Mouse (Mus musculus) neural tube, embryonic 10.5 days (tissue): ENCODE measurements around the gene Oard1.

Source experiments
- DNase-seq: peaks from one replicate; pipeline ENCODE4 v3.0.0-alpha.2; 2017; ENCODE audit warnings: low spot score; ENCODE audit errors: extremely low spot score

The Oard1 gene

GRCm38 (mm10) chr17:48407910-48408525, 1.8 kb upstream of the Oard1 start:
- no peak for DNase-seq

DNA sequence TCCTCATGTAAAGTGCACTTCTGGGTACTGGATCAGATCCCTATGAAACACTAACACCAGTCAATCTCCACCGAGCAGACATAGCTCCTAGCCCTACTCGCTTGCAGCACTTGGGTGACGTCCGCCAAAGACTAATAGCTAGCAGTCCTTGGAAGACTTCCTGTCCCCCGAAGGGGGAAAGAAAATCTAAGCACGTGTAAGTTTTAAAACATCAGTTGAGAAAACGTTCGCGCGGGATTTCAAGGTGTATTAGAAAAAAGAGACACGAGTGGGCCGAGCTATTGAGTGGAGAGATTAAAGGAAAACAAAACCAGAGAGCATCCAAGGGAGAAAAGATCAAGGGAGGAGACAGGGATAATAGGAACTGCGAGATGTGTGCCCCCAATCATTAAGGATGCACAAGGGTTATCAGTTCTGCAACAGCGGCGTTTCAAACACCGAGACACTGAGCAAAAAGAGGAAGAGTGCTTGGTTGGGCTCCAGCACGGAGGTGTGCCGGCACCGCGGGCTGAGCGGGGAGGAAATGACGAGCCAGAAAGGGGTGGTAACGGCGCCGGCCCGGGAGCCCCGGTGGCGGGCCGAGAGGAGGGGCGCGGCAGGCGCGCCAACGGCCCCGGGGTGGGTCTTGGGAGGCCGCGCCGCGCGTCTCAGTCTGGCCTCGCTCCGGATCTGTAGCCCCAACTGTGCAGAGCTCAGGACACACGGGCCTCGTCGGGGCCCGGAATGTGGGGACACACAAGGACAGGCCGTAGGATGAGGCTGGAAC, 1.1 kb upstream of the Oard1 start:
- DNase-seq, result peak; percentile 73

- DNase-seq, result no peak
Observed at GRCm38 (mm10) chr17:48410299-48410785, 528 bp downstream of the Oard1 start.

- DNase-seq, result no peak
Observed at GRCm38 (mm10) chr17:48411241-48411640, 1.4 kb downstream of the Oard1 start.

GRCm38 (mm10) chr17:48416011-48416410, 6.2 kb downstream of the Oard1 start:
- no peak for DNase-seq

- DNase-seq, result peak; percentile 42
Observed at GRCm38 (mm10) chr17:48416425-48417195, 6.8 kb downstream of the Oard1 start.

DNA sequence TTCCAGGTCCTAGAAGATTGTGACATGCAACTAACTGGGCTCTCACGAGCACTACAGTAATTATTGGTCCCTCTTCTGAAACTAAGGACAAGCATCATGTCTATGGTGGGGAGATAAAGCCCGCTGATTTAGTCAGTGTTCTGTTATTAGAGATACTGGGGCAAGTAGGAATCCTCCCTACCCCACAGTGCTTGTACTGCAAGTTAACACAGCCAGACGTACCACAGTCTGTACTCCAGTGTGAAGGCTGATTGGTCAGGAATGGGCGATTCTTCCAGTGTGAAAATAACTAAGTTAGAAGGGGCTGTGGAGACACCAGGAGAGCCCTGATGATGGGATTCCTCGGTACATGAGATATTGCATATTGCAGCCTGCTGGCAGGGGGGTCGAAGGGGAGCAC, 7.7 kb downstream of the Oard1 start:
- no peak for DNase-seq

- no peak for DNase-seq
Observed at GRCm38 (mm10) chr17:48418174-48418573, 8.4 kb downstream of the Oard1 start.

GRCm38 (mm10) chr17:48418781-48419180, 9.0 kb downstream of the Oard1 start:
- no peak for DNase-seq

DNA sequence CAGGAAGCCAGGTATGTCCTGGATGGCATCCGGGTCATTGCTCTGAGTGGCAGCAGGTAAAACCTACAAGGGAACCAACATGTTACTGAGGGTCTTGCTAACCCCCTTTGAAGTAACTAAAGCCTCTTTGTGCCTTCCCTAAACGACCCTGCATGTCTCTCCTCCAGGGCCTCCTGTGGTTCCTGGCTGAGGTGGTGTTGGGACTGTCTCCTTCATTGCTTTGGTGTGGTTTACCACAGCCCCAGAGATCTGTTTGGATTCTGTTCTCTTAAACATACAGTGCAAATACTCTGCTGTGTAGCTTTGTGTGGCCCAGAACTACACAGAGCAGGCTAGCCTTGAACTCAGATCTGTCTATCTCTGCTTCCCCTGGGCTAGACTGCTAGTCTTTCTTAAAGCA, 9.8 kb downstream of the Oard1 start:
- DNase-seq, result no peak

DNA sequence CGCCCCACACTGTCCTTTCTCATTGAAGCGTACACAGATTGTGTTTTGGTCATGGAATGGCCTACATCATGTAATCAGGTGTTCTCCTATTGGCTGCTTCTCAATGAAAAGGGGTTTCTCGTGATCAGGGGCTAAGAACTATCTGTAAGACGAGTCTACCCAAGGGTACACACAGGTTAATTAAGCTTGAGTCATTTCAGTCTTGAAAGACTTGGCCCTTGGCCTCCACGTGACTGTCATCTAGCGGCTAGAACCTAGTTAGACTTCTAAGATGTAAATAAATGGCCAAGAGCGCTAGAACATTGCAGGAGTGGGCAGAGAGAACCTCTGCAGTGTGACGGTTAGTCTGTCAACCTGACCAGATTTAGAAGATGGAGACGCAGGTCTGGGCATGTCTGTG, 14.4 kb downstream of the Oard1 start:
- no peak for DNase-seq

- DNase-seq, result no peak
Observed at GRCm38 (mm10) chr17:48425823-48426612, 16.2 kb downstream of the Oard1 start.

DNA sequence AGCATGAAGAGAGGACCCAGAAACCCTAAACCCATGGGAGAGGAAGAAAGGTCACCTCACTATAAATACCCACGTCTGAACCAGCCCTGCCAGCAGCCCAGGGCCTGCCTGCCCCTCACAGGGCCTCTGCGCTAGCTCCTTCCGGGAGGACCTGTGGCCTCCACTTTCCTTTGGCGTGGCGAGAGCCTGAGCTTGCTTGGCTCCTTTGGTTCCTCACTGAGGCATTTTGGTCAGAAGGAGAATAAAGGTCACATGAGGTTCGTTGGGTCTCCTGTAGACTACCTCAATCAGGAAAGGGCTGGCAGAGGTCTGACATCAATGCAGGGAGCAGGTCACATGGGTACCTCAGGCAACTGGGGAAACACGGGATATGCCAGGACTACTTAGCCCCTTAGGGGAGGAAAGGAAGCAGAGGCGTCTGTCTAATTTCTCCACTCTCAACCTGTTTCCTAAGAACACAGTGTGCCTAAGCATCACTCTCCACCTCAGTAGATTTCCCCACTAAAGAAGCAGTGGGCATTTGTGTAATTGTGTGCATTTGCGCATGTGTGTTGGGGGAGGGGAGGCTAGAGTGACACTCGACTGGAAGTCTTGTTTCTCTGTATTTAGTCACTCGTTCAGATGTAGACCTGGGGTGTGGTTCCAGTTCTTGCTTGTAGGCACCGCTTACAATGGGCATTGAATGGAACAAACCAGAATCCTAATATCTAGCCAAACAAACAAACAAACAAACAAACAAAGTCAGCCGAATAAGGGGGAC, 17.4 kb downstream of the Oard1 start:
- no peak for DNase-seq

GRCm38 (mm10) chr17:48427852-48428530, 18.2 kb downstream of the Oard1 start:
- no peak for DNase-seq

- no peak for DNase-seq
Observed at GRCm38 (mm10) chr17:48430394-48430793, 20.6 kb downstream of the Oard1 start.

DNA sequence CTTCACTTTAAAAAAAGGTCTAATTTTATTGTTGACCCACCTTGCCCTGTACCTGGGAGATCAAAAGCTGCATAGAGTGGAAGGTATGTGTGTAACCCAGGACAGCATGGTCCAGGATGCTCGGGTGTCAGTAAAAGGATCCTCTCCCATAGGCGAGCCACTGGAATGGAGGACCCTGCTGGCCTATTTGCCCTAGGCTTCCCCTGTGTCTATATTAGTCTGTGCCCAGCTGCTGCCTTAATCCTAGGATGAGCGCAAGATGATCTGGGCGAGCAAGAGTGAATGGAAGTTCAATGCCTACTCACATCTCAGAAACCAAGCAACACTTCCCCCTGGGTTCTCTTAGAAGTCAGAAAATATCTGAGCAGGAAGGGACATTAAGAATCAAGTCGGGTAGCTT, 21.2 kb downstream of the Oard1 start:
- DNase-seq, result no peak

DNA sequence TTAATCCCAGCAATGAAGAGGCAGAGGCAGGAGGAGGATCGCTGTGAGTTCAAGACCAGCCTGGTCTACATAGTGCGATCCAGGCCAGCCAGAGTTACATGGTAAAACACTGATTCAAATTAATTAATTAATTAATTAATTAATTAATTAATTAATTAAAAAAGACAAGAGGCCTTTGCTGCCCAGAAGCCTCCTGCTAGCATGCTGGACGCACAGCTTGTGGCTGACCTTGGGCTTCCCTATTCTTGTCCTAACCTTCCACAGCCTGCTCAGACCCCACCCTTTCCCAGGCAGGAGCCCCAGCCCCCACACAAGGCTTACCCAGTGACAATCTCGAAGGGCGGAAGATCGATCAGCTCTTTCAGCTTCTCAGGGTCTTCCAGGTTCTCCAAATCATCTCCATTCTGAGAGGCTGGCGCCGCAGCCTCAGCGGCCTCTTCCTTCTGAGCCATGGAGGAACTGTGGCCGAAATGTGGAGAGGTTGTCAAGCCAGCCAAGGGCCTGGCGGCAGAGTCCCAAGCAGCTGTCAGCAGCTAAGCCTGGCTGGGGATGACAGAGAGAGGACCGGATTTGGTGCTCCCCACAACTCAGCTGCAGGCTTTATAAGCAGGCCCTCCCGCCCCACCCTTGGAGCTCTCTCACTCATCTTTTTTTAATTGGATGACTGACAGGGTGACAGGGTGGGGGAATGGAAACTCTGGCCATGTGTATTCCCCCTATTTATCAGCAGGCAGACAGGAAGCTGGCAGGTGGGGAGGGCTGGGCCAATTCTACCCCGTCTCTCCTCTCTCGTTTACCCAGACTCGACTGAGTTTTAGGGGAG, 22.6 kb downstream of the Oard1 start, which contains the start of gene Apobec2:
Gene Apobec2, minus strand, starts transcription at position 773 of the 823 bp plus-strand sequence.
- no peak for DNase-seq

GRCm38 (mm10) chr17:48433006-48433655, 23.3 kb downstream of the Oard1 start:
- no peak for DNase-seq
